Mouse (Mus musculus) c-Kit-positive CD71-positive TER-119-positive erythroid progenitor cells, embryonic 14.5 days (primary cell): Measurements from ENCODE around the gene Stard13.

Experiments
- DNase-seq: peaks from one replicate; pipeline ENCODE4 v3.0.0-alpha.2; 2013; ENCODE audit warnings: low spot score

Gene Stard13

GRCm38 (mm10) chr5:151142241-151142640 is 91.4 kb downstream of the Stard13 start:
- DNase-seq, result no peak

- DNase-seq, result no peak
Observed at GRCm38 (mm10) chr5:151137901-151138300, 95.7 kb downstream of the Stard13 start.

GRCm38 (mm10) chr5:151137311-151137710 is 96.3 kb downstream of the Stard13 start:
- DNase-seq, result no peak

GRCm38 (mm10) chr5:151135965-151136364 is 97.7 kb downstream of the Stard13 start:
- peak; percentile 38 for DNase-seq

GRCm38 (mm10) chr5:151135078-151135826 is 98.4 kb downstream of the Stard13 start:
- DNase-seq, result no peak

- no peak for DNase-seq
Observed at GRCm38 (mm10) chr5:151134202-151134601, 99.4 kb downstream of the Stard13 start.

GRCm38 (mm10) chr5:151133744-151134143 is 99.9 kb downstream of the Stard13 start:
- DNase-seq, result no peak

GRCm38 (mm10) chr5:151129762-151130161 is 103.9 kb downstream of the Stard13 start:
- no peak for DNase-seq

- no peak for DNase-seq
Observed at GRCm38 (mm10) chr5:151127298-151127717, 106.3 kb downstream of the Stard13 start.

GRCm38 (mm10) chr5:151126608-151127005 is 107.0 kb downstream of the Stard13 start:
- DNase-seq, result no peak

GRCm38 (mm10) chr5:151125985-151126607 is 107.5 kb downstream of the Stard13 start:
- DNase-seq, result no peak

GRCm38 (mm10) chr5:151117846-151118245 is 115.8 kb downstream of the Stard13 start:
- DNase-seq, result no peak

GRCm38 (mm10) chr5:151116192-151116887 is 117.3 kb downstream of the Stard13 start:
- no peak for DNase-seq

GRCm38 (mm10) chr5:151112743-151113142 is 120.9 kb downstream of the Stard13 start:
- no peak for DNase-seq

- no peak for DNase-seq
Observed at GRCm38 (mm10) chr5:151111080-151111871, 122.4 kb downstream of the Stard13 start.

- no peak for DNase-seq
Observed at GRCm38 (mm10) chr5:151110461-151110908, 123.2 kb downstream of the Stard13 start.

GRCm38 (mm10) chr5:151109822-151110221 is 123.8 kb downstream of the Stard13 start:
- DNase-seq, result no peak

- no peak for DNase-seq
Observed at GRCm38 (mm10) chr5:151108955-151109354, 124.7 kb downstream of the Stard13 start.

GRCm38 (mm10) chr5:151108291-151108897 is 125.2 kb downstream of the Stard13 start:
- DNase-seq, result no peak

- DNase-seq, result no peak
Observed at GRCm38 (mm10) chr5:151106841-151107240, 126.8 kb downstream of the Stard13 start.
